Mouse (Mus musculus) heart, adult 2 months (tissue): Measurements from ENCODE around the gene Rab7b. TPM values are rescaled to one million over a fixed set of nuclear protein-coding genes. Genes with fewer than 3 reads are reported as not detected.

Source experiments
- DNase-seq, 2 experiments: peaks; one replicate each; pipeline ENCODE4 v3.0.0; 2021
- H3K27ac ChIP-seq: fragments of 200-600 bp; 2 replicates; pipeline ENCODE4 v1.8.1; 2022
- H3K27me3 ChIP-seq: fragments of 200-500 bp; 2 replicates; pipeline ENCODE4 v1.6.1; 2012; ENCODE audit warnings: mild to moderate bottlenecking, low read length, inconsistent platforms, mixed read lengths; ENCODE audit not compliant: control insufficient read depth, insufficient read depth
- H3K36me3 ChIP-seq: fragments of 200-500 bp; 2 replicates; pipeline ENCODE4 v1.6.1; 2012; ENCODE audit warnings: low read length, inconsistent platforms; ENCODE audit not compliant: control insufficient read depth, insufficient read depth
- H3K4me1 ChIP-seq: fragments of 200-500 bp; 2 replicates; pipeline ENCODE4 v1.6.1; 2011; ENCODE audit warnings: low read length; ENCODE audit not compliant: control insufficient read depth, insufficient read depth
- H3K4me3 ChIP-seq: fragments of 200-600 bp; 2 replicates; pipeline ENCODE4 v1.8.1; 2022
- H3K79me2 ChIP-seq: fragments of 200-500 bp; replicated peaks from 2 replicates; pipeline ENCODE4 v1.6.1; 2012; ENCODE audit warnings: mild to moderate bottlenecking, inconsistent platforms, low read length, moderate library complexity, mixed read lengths; ENCODE audit not compliant: control insufficient read depth, insufficient read depth
- H3K9ac ChIP-seq: fragments of 200-500 bp; 2 replicates; pipeline ENCODE4 v1.6.1; 2012; ENCODE audit warnings: low read depth, mild to moderate bottlenecking, control low read depth, inconsistent platforms, low read length, mixed read lengths
- CTCF ChIP-seq: fragments of 200-600 bp; IDR thresholded peaks from 2 replicates; pipeline ENCODE4 v1.8.1; 2022; ENCODE audit warnings: antibody characterized with exemption, mild to moderate bottlenecking, moderate library complexity
- EP300 ChIP-seq: fragments of 200-500 bp; IDR thresholded peaks from 2 replicates; pipeline ENCODE4 v1.6.1; 2011; ENCODE audit warnings: low read depth, low read length, control low read depth; ENCODE audit not compliant: insufficient read depth
- POLR2A ChIP-seq: fragments of 200-500 bp; IDR thresholded peaks from 2 replicates; pipeline ENCODE4 v1.6.1; 2011; ENCODE audit warnings: mild to moderate bottlenecking, low read depth, low read length, control low read depth; ENCODE audit not compliant: insufficient read depth
- WGBS: fragments of 180-500 bp; shearing (Covaris S2); methylation state at CpG from one replicate; pipeline ENCODE4 v1.1.7; 2018; 5-methylcytosine and 5-hydroxymethylcytosine counted together
- intact Hi-C: fragments of 180-260 bp; cut with DNase I; formaldehyde crosslinking; loops from one replicate; pipeline ENCODE4 v1.15.1; 2025
- polyA plus RNA-seq: library from polyadenylated mRNA; depleted of rRNA; stranded (reverse); fragments of >200 nt; gene quantifications from 2 replicates; pipeline ENCODE4 v1.2.3, GENCODE M21; 2012
- total RNA-seq, 2 experiments: library from RNA; stranded (reverse); gene quantifications; 2 replicates each; pipeline ENCODE4 v1.2.3; 2021

Gene Rab7b
- total and polyA plus RNA-seq, 3 experiments, result 3.0 to 3.7 (median 3.5) TPM

- 49% methylated on average over 4 of the region's 4 CpGs for WGBS
- peak overlapping the region; percentile 31; the same call in 1 of the 2 replicates for H3K27ac ChIP-seq
- no peaks in the 10 kb centered on the region for H3K27me3 ChIP-seq
- H3K4me3 ChIP-seq, result no peak overlapping the region
- H3K4me1 ChIP-seq, result peaks cover 6% of the 10 kb centered on the region
- H3K36me3 ChIP-seq, result no peaks in the 10 kb centered on the region
- peak; percentile 58 to 70 for DNase-seq
- intact Hi-C loops, result no loop called here
- TF ChIP-seq EP300 (peak; percentile 41; the same call in 1 of the 2 replicates), CTCF (no peak)
- H3K79me2 ChIP-seq, result no peaks in the 10 kb centered on the region
- H3K9ac ChIP-seq, result no peak overlapping the region
Observed at GRCm38 (mm10) chr1:131754916-131755315, 66.4 kb downstream of the Rab7b start.

- Histone ChIP-seq H3K9ac (no peak overlapping the region), H3K79me2 (no peaks in the 10 kb centered on the region), H3K4me3 (no peak overlapping the region), H3K27ac (no peak overlapping the region), H3K36me3 (no peaks in the 10 kb centered on the region), H3K27me3 (no peaks in the 10 kb centered on the region), H3K4me1 (peaks cover 3% of the 10 kb centered on the region)
- 96% methylated on average over 6 of the region's 6 CpGs for WGBS
- intact Hi-C loops, result no loop called here
- TF ChIP-seq CTCF, result no peak
- TF ChIP-seq EP300, result no peak
- no peak for TF ChIP-seq POLR2A
- DNase-seq, result peak in 1 of 2 experiments; percentile 7
Observed at GRCm38 (mm10) chr1:131757211-131757610, 68.7 kb downstream of the Rab7b start.

GRCm38 (mm10) chr1:131758796-131759195, 70.3 kb downstream of the Rab7b start:
- intact Hi-C loops, result no loop called here
- H3K27me3 ChIP-seq, result no peaks in the 10 kb centered on the region
- no peak overlapping the region for H3K9ac ChIP-seq
- TF ChIP-seq EP300 (no peak), POLR2A (no peak), CTCF (no peak)
- H3K36me3 ChIP-seq, result no peaks in the 10 kb centered on the region
- no peak overlapping the region for H3K27ac ChIP-seq
- H3K4me1 ChIP-seq, result peaks cover 2% of the 10 kb centered on the region; the same call in 1 of the 2 replicates
- H3K79me2 ChIP-seq, result no peaks in the 10 kb centered on the region
- H3K4me3 ChIP-seq, result no peak overlapping the region
- peak in 1 of 2 experiments; percentile 10 for DNase-seq
- WGBS, result 90% methylated on average over 7 of the region's 7 CpGs

GRCm38 (mm10) chr1:131759667-131760427, 71.4 kb downstream of the Rab7b start:
- H3K9ac ChIP-seq, result no peak overlapping the region
- H3K27ac ChIP-seq, result no peak overlapping the region
- WGBS, result 60% methylated on average over 9 of the region's 9 CpGs
- H3K27me3 ChIP-seq, result no peaks in the 10 kb centered on the region
- H3K79me2 ChIP-seq, result no peaks in the 10 kb centered on the region
- no peaks in the 10 kb centered on the region; the same call in 1 of the 2 replicates for H3K4me1 ChIP-seq
- H3K4me3 ChIP-seq, result no peak overlapping the region
- TF ChIP-seq POLR2A (no peak), EP300 (no peak), CTCF (no peak)
- peak in 1 of 2 experiments; percentile 12 for DNase-seq
- no peaks in the 10 kb centered on the region for H3K36me3 ChIP-seq
- intact Hi-C loops, result no loop called here

- no peak overlapping the region for H3K4me3 ChIP-seq
- TF ChIP-seq CTCF (no peak), POLR2A (no peak), EP300 (no peak)
- peaks cover under 1% of the 10 kb centered on the region for H3K4me1 ChIP-seq
- 76% methylated on average over 3 of the region's 3 CpGs for WGBS
- H3K36me3 ChIP-seq, result no peaks in the 10 kb centered on the region
- no peak overlapping the region for H3K27ac ChIP-seq
- DNase-seq, result no peak
- intact Hi-C loops, result no loop called here
- H3K9ac ChIP-seq, result no peak overlapping the region
- no peaks in the 10 kb centered on the region for H3K79me2 ChIP-seq
- no peaks in the 10 kb centered on the region for H3K27me3 ChIP-seq
Observed at GRCm38 (mm10) chr1:131760428-131760820, 71.9 kb downstream of the Rab7b start.

- DNase-seq, result no peak
- Histone ChIP-seq H3K79me2 (no peaks in the 10 kb centered on the region), H3K36me3 (no peaks in the 10 kb centered on the region), H3K4me1 (peaks cover 1% of the 10 kb centered on the region; the same call in 1 of the 2 replicates), H3K4me3 (no peak overlapping the region), H3K9ac (no peak overlapping the region), H3K27me3 (no peaks in the 10 kb centered on the region), H3K27ac (no peak overlapping the region)
- TF ChIP-seq POLR2A (no peak), CTCF (no peak), EP300 (no peak)
- intact Hi-C loops, result no loop called here
- WGBS, result 72% methylated on average over 13 of the region's 13 CpGs
Observed at GRCm38 (mm10) chr1:131761079-131761831, 72.8 kb downstream of the Rab7b start.
